ENCODE assay signal across 24 mouse cellular contexts in genomic region chr8:114251321-114252065, GRCm38 (mm10). TPM values are rescaled to one million over a fixed set of nuclear protein-coding genes. Genes with fewer than 3 reads are reported as not detected.
DNase-seq lines count a peak whose midpoint lies in the region; ATAC-seq lines count a peak whose summit lies in the region.
"Had no signal": no experiment of that assay in that cellular context is flagged by ENCODE, and none has a peak within 500 bp of the region (broad histone marks: within the 10 kb centered on the region; RNA-seq: fewer than 3 reads in every experiment).

No protein-coding gene starts in this region.

- DNase-seq in brain, adult 2 months (ENCODE audit: low read depth, low spot score), result peak; percentile 98
- peak; percentile 77 for DNase-seq in cerebellum, adult 11 months
- DNase-seq in cerebellum, adult 9-10 months, result peak; percentile 97
- peak; percentile 71 to 78 for DNase-seq in cerebellum, postnatal 36 days
- DNase-seq in neural tube, embryonic 10.5 days (ENCODE audit: extremely low spot score, low spot score), result no peak
- DNase-seq in adrenal gland, adult (ENCODE audit: inconsistent age in 2 of 2, low spot score in 1 of 2), result no peak
- no peak for DNase-seq in adrenal gland, postnatal 25 days
- DNase-seq: adrenal gland, postnatal 14 days; B cell, adult 2 months; gastrocnemius, postnatal 14 days; heart, adult 18-20 months; heart, postnatal 4 days; kidney, adult 11 months; kidney, postnatal 25 days; lung, embryonic 14.5 days; lung, postnatal 14 days; right cerebral cortex, postnatal 14 days; thymus, postnatal 14 days had no signal

- no peak for ATAC-seq in megakaryocyte, adult 5-6 weeks (ENCODE audit: poor library complexity, severe bottlenecking)
- ATAC-seq: forebrain, embryonic 16.5 days; inflammation-experienced regulatory T-cells, adult 6 months; midbrain, embryonic 15.5 days had no signal

RNA-seq across cellular contexts. Expression of gene Vat1l, which starts 46.1 kb away (rescaled TPM):
- not detected in 2 replicates for total RNA-seq in megakaryocyte, adult 5-6 weeks (2015)
- not detected in 2 replicates for total RNA-seq in megakaryocyte, adult 5-6 weeks (2017)
- 11.5 and 17.5 TPM in 2 replicates for total RNA-seq in adrenal gland, postnatal 25 days (2021)
- total RNA-seq: common myeloid progenitor, adult 5-6 weeks; liver, adult 2 months had no signal

Comparison
In these comparisons a context has a peak if more than half of its experiments do, and no peak if none do; other contexts are left out.
1. DNase-seq: peak in brain, adult 2 months (single experiment), cerebellum, adult 11 months (single experiment), cerebellum, adult 9-10 months (single experiment) and cerebellum, postnatal 36 days (2 of 2); none in neural tube, embryonic 10.5 days (single experiment), adrenal gland, adult (0 of 2) and adrenal gland, postnatal 25 days (single experiment).
2. RNA of gene Vat1l, which starts 46.1 kb away (total RNA-seq): 11.5 to 17.5 TPM in adrenal gland, postnatal 25 days; not detected in megakaryocyte, adult 5-6 weeks; every median in the first group is over 10 times any median in the second.